Mouse (Mus musculus): ENCODE results near the gene Rsrc1.

GRCm38 (mm10) chr3:67366087-67366892 is 385.1 kb downstream of the Rsrc1 start:
- no peak for TF ChIP-seq ZC3H11A (IDR thresholded peaks at IDR 0.05; ENCODE audit: borderline replicate concordance, low read depth, low read length)
- no peak for TF ChIP-seq ZNF384 (IDR thresholded peaks at IDR 0.05; ENCODE audit: low read depth, low read length)

Measured in ES-E14 (cell line).